Mouse (Mus musculus): ENCODE results near the gene Camta1.

Gene Camta1

GRCm38 (mm10) chr4:151860441-151861331 lies 990 bp downstream of the Camta1 start:
- DNase-seq = peak; percentile 56

DNA sequence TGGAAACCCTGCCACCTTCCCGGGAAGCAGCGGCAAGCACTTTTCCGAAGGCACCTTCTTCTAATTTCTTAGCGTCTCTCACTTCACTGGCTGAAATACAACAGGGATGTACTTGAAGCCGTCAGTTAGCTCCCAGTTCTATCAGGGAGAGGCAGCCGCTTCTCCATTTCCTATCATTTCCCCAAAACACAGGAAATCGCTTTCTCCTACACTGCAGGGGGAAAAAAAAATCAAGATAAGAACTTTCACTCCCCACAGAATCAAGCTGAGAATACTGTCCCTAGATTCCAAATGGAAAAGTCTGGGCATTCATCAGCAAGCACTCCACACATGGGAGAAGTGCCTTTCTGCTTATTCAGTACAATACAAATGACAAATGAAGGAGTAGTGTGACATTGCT lies 2.4 kb downstream of the Camta1 start:
- no peak for DNase-seq

GRCm38 (mm10) chr4:151853949-151854348 lies 7.7 kb downstream of the Camta1 start:
- DNase-seq = no peak

DNA sequence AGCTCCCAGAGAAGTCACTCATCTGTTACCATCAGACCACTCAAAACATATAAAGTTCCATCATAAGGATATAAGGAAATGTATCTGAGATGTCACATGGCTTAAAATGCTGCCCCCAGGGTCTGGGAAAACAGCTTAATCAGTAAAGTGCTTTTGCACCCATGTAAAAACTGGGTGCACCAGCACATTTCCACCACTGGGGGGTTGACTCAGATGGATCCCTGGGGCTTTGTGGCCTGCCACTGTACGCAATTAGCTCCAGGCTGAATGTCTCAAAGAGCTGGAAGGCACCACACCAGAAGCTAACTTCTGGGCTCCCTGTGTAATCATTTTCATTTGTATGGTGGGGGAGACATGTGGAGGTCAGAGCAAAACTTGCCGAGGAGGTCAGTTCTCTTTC lies 10.5 kb downstream of the Camta1 start:
- no peak for DNase-seq

- no peak for DNase-seq
Observed at GRCm38 (mm10) chr4:151842591-151842990, 19.1 kb downstream of the Camta1 start.

- peak; percentile 28 for DNase-seq
Observed at GRCm38 (mm10) chr4:151838518-151838917, 23.2 kb downstream of the Camta1 start.

DNA sequence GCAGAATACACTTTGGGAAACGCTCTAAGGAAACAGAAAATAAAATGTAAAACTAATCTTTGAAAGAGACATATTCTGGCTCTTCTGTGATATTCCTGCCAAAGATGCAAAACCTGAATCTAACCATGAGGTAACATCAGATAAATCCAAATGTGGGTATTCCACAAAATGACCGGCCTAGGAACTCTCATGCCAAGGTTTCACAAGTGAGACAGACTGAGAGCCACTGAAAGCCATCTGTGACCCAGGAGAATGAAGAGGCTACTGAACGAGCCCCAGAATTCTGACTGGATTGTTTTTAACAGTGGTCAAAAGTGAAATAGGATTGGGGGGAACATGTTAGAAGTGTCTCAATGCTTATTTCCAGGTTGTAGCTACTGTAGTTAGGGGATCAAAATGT lies 25.8 kb downstream of the Camta1 start:
- DNase-seq = no peak

DNA sequence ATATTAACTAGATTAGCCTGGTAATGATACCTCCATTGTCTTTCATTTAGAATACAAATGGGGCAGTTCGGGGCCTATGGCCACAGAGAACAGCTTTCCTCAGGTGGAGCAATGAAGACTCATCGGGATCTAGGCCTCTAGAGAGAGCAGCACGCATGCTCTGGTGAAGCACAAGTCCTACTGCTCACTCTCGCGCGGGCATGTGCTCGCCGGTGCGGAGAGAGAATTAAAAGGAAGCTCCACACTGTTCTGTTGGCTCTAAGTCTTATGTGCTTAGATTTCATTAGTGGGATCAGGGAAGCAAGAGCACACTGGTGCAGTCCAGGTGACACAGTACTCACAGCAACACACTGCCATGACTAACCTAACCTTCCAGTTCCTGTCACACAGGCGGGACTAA lies 27.1 kb downstream of the Camta1 start:
- DNase-seq = peak; percentile 29

DNA sequence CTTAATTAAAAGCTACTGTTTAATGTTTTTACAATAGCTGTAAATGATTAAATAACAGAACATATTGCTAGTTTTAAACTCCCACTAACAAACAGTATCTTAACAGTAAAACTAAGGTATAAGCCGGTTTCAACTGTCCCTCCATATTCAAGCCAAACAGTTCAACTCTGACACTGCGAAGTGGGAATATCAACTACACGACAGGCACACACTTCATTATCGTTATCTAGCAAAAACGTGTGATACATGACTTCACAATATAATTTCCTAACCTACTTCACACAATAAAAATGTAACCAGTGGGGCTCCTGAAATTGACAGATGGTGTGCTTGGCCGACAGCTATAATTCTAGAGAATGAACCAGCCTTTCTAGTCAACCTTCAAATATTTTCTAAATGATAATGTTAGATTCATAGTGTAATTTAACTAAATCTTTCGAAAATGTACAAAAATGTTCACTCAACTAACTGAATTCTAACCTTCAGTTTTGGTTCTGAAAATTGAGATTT lies 27.7 kb downstream of the Camta1 start:
- no peak for DNase-seq

DNA sequence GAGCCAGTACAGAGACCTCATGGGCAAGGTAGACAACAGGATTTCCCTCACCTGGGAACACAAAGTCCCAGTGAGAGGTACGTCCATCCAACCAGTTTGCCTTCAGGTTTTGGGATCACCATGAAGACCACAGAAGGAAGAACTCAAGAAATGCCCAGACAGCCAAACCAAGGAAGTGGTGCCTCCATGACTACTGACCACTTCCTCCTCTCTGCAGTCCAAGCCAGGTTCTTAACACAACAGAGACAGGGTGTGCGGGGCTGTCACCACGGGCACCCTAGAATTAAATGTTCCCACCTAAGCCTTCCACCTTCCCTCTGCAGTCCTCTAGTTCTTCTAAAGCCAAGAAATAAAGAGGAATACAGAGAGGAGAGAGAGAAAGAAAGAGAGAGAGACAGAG lies 33.8 kb downstream of the Camta1 start:
- DNase-seq = no peak

- no peak for DNase-seq
Observed at GRCm38 (mm10) chr4:151827356-151827755, 34.3 kb downstream of the Camta1 start.

DNA sequence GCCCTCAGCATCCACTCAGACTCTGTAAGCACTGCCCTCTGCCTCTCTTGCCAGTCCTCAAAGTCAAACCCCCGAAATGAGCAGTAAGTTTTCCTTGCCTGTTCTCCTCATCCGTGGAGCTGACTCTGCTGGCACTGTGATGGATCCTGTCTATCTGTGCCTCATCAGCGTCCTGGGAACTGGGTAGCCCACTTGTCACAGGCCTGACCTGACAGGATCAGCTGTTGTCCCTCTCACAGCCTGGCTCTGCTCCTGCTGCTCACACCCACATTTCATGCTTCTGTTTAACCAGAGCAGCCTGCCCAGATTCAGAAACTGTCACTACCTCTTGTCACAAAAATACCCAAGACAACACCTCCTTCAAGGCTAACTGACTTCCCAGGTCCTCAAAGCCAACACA lies 37.7 kb downstream of the Camta1 start:
- no peak for DNase-seq

DNA sequence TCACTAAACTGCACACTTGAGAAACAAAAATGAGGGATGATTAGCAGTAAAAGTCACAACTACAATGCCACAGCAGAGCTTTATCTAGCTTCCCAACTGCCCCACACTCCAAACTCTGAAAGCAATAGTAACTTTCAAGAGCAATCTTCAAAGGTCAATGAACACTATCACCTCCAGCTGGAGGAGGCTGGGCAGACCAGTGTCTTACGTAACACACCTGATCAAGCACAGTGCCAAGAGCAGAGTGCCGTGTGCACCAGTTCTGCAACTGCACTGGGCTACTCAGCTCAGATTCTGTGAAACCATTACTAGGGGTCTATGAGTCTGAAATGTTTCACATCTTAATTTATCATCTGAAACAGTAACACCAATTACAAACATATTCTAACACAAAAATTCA lies 38.7 kb downstream of the Camta1 start:
- DNase-seq = no peak

GRCm38 (mm10) chr4:151817981-151818766 lies 43.5 kb downstream of the Camta1 start:
- no peak for DNase-seq

GRCm38 (mm10) chr4:151813711-151814110 lies 48.0 kb downstream of the Camta1 start:
- no peak for DNase-seq

DNA sequence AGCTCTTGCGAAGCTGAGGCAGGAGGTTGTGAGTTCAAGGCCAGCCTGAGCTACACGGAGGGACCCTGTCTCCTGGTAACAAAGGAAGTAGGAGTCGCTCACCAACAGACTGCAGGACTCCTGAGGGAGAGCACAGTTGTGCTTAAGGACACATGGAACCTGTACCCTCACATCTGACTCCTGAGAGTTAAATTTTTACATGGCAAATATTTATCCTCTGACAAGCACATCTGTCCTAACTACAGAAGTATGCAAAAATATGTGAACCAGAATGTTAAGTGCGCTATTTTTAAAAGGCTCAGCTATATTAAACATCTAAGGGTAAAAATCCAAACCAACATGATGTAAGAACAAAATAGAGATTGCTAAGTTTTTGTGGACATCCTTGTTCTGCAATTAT lies 56.0 kb downstream of the Camta1 start:
- no peak for DNase-seq

DNA sequence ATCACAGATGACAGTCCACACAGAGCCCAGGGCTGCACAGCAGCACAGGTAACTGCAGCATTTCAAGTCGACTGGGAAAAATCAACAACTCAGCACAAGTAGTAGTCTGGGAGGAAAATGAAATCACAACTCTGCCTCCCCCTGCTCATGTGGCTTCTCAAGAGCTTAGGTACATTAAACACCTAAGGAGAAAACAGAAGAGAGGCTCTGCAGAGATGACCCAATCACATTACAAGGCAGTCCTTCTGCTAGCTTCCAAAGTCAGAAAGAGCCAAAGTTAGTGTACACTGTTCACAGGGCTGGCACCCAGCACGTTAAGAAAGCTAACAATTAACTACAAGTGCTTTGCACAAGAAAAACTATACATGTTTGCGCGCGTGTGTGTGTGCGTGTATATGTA lies 56.6 kb downstream of the Camta1 start:
- no peak for DNase-seq

DNA sequence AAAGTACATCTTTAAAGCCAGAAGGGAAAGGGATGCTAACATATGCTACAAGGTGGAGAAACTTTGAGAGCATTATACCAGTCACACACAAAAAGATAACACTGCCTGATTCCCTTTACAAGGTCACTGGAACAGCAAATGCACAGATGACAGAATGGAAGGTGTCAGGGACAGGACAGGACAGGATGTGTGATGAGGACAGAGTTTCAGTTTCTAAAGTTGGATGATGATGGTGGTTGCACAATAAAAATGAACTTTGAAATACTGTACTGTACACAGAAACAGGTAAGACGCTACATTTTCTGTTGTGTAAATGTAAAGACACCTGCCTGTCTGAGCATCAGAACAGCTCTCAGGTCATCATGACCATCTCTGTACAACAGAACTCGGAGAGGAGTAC lies 57.5 kb downstream of the Camta1 start:
- DNase-seq = no peak

DNA sequence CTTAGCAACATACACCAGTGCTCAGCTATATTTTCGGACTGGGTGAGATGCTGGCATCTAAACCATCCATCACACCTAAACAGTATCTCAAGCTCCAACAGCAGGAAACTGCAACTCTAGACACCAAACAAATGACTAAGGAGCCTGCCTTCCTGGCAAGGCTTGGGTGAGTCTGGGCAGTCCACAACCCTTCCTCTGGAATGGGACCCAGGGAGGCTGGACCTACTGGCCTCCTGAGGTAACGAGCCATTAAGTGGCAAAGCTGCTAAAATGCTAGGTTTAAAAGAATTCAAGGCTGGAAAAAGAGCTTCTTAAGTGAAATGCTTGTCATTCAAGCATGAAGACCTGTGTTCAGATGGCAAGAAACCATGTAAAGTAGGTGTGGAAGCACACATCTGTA lies 63.0 kb downstream of the Camta1 start:
- DNase-seq = no peak

DNA sequence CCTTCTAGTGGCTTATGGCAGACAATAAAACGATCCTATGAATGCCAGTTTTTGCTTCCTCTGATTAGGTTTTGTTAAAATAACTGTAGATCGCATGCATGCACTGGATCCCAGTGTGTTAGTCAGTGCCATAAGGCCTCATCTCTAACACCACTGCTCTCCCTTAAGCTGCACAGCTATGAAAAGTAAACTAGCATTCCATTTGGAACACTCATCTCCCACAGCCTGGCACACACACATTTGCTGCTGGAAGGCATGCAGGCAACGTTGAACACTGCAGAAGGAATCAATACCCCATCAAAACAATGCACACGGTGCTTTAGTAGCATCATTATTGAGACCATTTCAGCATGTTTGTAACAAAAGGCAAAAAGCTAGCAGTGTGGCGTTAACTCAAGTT lies 68.0 kb downstream of the Camta1 start:
- no peak for DNase-seq

- no peak for DNase-seq
Observed at GRCm38 (mm10) chr4:151786946-151787705, 74.5 kb downstream of the Camta1 start.

GRCm38 (mm10) chr4:151780511-151780910 lies 81.2 kb downstream of the Camta1 start:
- no peak for DNase-seq

GRCm38 (mm10) chr4:151779962-151780459 lies 81.7 kb downstream of the Camta1 start:
- no peak for DNase-seq

All from cerebellum, adult 11 months (tissue).